Mouse (Mus musculus) adrenal gland, adult 18-20 months (tissue): ENCODE results near the gene Klhl2. TPM values are rescaled to one million over a fixed set of nuclear protein-coding genes. Genes with fewer than 3 reads are reported as not detected.

Experiments
- DNase-seq, 2 experiments: peaks; one replicate each; pipeline ENCODE4 v3.0.0; 2021 to 2022; ENCODE audit warnings: low spot score in 2 of 2
- total RNA-seq, 2 experiments: library from RNA; stranded (reverse); gene quantifications; 1 replicate in 1 of 2; 2 replicates in 1 of 2; pipeline ENCODE4 v1.2.3; 2021

Klhl2 gene
- total RNA-seq, 2 experiments from 2014 or later: 53.2 to 76.0 TPM

DNA sequence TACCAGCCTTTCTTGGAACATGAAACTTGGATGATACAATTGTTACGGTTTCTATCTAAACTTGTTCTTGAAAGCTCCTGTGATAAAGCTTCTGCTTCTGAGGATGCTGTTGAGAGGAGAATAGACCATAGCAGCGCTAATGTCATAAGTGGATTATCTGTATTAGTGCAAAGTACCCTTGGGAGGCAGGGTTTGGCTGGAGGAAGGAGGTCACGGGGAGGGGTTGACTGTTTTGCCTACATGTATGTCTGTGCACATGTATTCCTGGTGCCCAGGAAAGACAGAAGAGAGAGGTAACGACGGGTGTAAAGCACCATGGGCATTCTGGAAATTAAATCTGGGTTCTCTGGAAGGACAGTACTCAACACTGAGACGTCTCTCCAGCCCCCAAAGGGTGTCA, 75.7 kb downstream of the Klhl2 start:
- no peak for DNase-seq

GRCm38 (mm10) chr8:64770814-64771213, 79.0 kb downstream of the Klhl2 start:
- no peak for DNase-seq

GRCm38 (mm10) chr8:64769586-64769985, 80.2 kb downstream of the Klhl2 start:
- no peak for DNase-seq

GRCm38 (mm10) chr8:64768645-64769044, 81.2 kb downstream of the Klhl2 start:
- DNase-seq: no peak

- DNase-seq: peak in 1 of 2 experiments; percentile 37
These were observed 82.8 kb downstream of the Klhl2 start for GRCm38 (mm10) chr8:64767047-64767446.

DNA sequence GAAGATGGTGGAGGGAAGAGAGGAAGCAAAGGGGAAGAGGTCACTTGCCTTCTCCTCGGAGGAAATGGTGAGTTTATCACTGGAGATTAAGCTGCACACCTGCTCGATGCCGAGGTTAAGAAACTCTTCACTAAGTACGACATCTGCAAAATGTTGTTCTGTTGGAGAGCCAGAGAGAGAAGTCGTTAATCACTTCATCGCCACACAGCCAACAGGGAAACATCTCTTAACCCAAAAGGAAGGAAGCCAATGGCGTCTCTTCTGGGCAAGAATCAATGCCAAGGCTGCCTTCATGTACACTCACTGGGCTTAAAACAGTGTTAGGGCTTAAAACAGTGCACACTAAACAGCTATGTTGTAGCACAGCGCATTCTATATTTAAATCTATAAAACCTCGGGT, 85.7 kb downstream of the Klhl2 start:
- DNase-seq: no peak

- DNase-seq: no peak
These were observed 87.1 kb downstream of the Klhl2 start for GRCm38 (mm10) chr8:64762751-64763150.

DNA sequence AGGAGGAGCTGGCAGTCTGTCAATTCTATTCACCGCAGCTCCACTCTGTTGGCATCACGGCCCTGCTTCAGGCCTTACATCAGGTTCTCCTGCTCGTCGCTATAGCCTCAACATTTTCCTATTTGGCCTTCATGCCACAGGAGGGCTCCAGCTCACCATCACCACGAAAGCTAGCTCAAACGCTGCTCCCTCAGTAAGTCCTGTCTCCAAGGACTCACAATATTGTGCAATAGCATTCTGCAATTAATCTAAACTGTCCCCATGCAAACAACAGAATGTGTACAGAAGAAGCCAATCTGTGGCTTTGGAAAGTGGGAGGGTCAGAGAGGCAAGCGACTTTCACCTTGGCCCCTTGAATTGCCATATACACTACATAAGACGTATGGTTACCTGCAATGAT, 88.4 kb downstream of the Klhl2 start:
- no peak for DNase-seq

GRCm38 (mm10) chr8:64757956-64758355, 91.9 kb downstream of the Klhl2 start:
- no peak for DNase-seq

DNA sequence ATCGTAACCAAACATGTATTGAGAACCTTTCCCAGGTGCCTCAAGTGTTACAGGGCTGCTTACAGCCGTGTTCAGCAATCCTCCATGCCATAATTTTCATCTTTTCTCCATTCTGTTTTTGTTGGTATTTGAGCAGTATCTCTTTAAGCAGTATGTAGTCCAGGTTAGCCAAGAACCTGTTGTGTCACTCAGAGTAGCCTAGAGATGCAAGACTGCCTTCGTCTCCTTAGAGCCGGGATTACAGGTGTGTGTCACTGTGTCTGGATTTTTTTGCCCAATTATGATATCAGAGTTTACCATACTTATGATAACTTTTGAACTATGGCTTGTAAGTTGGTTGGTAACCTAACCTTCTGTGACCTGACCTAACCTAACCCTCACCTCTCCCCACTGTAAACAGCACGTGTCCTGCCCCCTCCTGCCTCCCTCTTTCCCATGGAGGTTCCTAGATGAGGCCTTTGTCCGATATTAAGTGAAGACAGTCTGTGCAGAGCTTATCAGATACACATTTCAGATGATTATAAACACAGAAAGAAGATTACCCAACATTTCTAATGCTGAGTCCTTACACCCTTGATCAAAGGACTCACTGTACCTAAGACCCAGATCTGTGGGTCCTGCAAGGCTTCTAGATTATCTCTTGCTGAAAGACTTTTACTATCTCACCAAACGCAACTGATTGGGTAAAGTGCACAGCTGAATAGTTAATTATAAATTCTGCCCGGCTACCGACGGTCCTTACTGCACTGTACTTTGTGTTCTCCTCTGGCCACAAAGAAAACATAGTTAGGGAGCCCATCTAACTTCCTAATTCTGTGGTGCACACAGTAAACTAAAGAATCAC, 103.4 kb downstream of the Klhl2 start:
- no peak for DNase-seq

- no peak for DNase-seq
These were observed 109.1 kb downstream of the Klhl2 start for GRCm38 (mm10) chr8:64740547-64741211.

DNA sequence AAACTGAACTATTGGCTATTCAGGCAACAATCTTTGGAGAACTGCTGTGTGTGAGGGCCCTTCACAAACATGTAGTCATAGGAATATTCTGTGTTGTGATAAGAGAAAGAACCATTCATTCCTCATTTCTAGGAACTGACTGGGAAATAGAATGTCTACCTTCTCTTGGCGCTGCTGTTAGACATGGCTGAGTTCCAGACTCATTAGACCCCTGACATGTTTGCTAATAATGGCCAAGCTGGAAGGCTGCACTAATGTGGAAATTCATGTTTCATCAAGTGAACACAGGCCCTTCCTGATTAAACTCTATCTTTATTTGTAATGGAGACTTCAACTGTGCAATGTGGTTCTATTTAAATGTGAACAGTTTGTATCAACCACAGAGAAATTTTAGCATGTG, 110.9 kb downstream of the Klhl2 start:
- DNase-seq: no peak

- DNase-seq: peak in 1 of 2 experiments; percentile 16
These were observed 113.0 kb downstream of the Klhl2 start for GRCm38 (mm10) chr8:64736767-64737323.

- peak in 1 of 2 experiments; percentile 16 for DNase-seq
These were observed 114.7 kb downstream of the Klhl2 start for GRCm38 (mm10) chr8:64735161-64735560.

GRCm38 (mm10) chr8:64733271-64733943, 116.4 kb downstream of the Klhl2 start, which contains the start of gene Msmo1:
Msmo1 (minus strand) TSS chr8:64733792.
- peak; percentile 86 to 89 for DNase-seq

GRCm38 (mm10) chr8:64732596-64732995, 117.2 kb downstream of the Klhl2 start:
- peak in 1 of 2 experiments; percentile 14 for DNase-seq

DNA sequence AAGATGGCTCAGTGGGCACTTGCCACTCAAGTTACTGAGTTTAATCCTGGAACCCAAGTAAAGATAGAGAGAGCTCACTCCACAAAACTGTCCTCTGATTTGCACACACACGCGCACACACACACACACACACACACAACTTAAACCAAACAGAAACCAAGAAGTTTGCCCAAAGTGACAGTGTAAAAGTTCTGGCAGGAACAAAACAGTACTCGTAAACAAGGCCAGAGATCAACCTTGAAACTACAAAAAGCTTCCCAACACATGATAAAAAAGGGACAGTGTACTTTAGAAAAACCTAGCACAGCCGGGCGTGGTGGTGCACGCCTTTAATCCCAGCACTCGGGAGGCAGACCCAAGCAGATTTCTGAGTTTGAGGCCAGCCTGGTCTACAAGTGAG, 121.7 kb downstream of the Klhl2 start:
- peak in 1 of 2 experiments; percentile 8 for DNase-seq

- peak; percentile 21 to 35 for DNase-seq
These were observed 123.6 kb downstream of the Klhl2 start for GRCm38 (mm10) chr8:64726190-64726695.

- peak in 1 of 2 experiments; percentile 10 for DNase-seq
These were observed 126.6 kb downstream of the Klhl2 start for GRCm38 (mm10) chr8:64723206-64723605.

DNA sequence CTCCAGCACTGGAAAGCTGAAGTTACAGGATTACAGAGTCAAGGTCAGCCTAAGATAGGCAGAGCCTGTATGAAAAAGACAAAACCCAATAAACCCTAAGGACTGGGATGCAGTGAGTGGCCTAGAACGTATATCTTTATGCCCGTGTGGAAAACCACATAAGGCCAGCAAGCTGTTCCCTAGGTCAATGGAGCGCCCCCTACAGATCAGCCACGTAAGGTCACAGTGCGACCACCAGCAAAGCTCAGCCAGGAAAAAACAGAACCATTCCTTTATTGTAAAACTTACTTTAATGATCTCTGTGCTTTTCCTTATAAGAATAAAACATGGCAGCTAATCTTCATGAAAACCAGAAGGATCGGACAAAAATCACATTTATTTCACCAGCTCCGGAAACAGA, 131.9 kb downstream of the Klhl2 start:
- DNase-seq: no peak

- DNase-seq: no peak
These were observed 137.3 kb downstream of the Klhl2 start for GRCm38 (mm10) chr8:64712499-64712898.
